Comparison of ENCODE assay signal across 8 mouse cellular contexts in genomic region chr4:70535711-70536311, GRCm38 (mm10). TPM values are rescaled to one million over a fixed set of nuclear protein-coding genes. Genes with fewer than 3 reads are reported as not detected.
DNase-seq lines count a peak whose midpoint lies in the region; ATAC-seq and TF ChIP-seq lines count a peak whose summit lies in the region.

No protein-coding gene starts in this region.

- peak; percentile 69; the same call in 1 of the 2 replicates for TF ChIP-seq EP300 in heart, adult 2 months (IDR thresholded peaks at IDR 0.05; ENCODE audit: insufficient read depth, low read depth, low read length)

- peaks cover 13% of the 10 kb centered on the region for H3K36me3 ChIP-seq in heart, adult 2 months (ENCODE audit: control insufficient read depth, insufficient read depth, low read length)
- no peaks in the 10 kb centered on the region for H3K36me3 ChIP-seq in intestine, postnatal 0 days (ENCODE audit: control insufficient read depth, insufficient read depth)
- H3K36me3 ChIP-seq in liver, embryonic 16.5 days (ENCODE audit: control insufficient read depth, insufficient read depth) = no peaks in the 10 kb centered on the region

- intact Hi-C loops in heart, adult 2 months (cut with DNase I) = loop anchor here (2.0 to 10.0 kb wide), 5 partner anchors 43 to 1669 kb away; partner anchors contain the start of genes Cdk5rap2 and Tle1

- H3K4me1 ChIP-seq in heart, adult 2 months (ENCODE audit: control insufficient read depth, insufficient read depth, low read length) = peaks cover 8% of the 10 kb centered on the region
- H3K4me1 ChIP-seq in intestine, postnatal 0 days (replicated peaks; ENCODE audit: control insufficient read depth, insufficient read depth, low read length) = no peaks in the 10 kb centered on the region
- peaks cover 15% of the 10 kb centered on the region for H3K4me1 ChIP-seq in liver, embryonic 16.5 days (ENCODE audit: control insufficient read depth, low read depth, low read length)

- WGBS in heart, adult 2 months = 3% methylated on average over 7 of the region's 7 CpGs
- 9% methylated on average over 7 of the region's 7 CpGs for WGBS in intestine, postnatal 0 days
- WGBS in liver, embryonic 16.5 days (ENCODE audit: insufficient replicate concordance) = 25% methylated on average over 7 of the region's 7 CpGs

- peak; percentile 28 for DNase-seq in thymus, postnatal 0 days (ENCODE audit: low spot score)
- DNase-seq in thymus, postnatal 14 days = no peak
- peak; percentile 60 for DNase-seq in embryo, embryonic 11 days
- peak; percentile 70 to 78 for DNase-seq in heart, adult 2 months
- peak; percentile 60 for DNase-seq in neural tube, embryonic 10.5 days (ENCODE audit: extremely low spot score, low spot score)

- TF ChIP-seq CTCF in heart, adult 2 months (IDR thresholded peaks at IDR 0.05) = no peak
- no peak for TF ChIP-seq CTCF in intestine, postnatal 0 days (IDR thresholded peaks at IDR 0.05; ENCODE audit: low read depth)

- H3K9ac ChIP-seq in heart, adult 2 months (ENCODE audit: low read depth, low read length) = peak overlapping the region; percentile 90
- H3K9ac ChIP-seq in intestine, postnatal 0 days (ENCODE audit: low read depth, low read length) = peak overlapping the region; percentile 54; the same call in 1 of the 2 replicates
- peak overlapping the region; percentile 81 for H3K9ac ChIP-seq in liver, embryonic 16.5 days (ENCODE audit: low read depth, low read length)

- no peak for TF ChIP-seq POLR2A in heart, adult 2 months (IDR thresholded peaks at IDR 0.05; ENCODE audit: insufficient read depth, low read depth, low read length)

- no peak for ATAC-seq in intestine, postnatal 0 days
- ATAC-seq in liver, embryonic 16.5 days (ENCODE audit: low read depth) = no peak
- no peak for ATAC-seq in inflammation-experienced regulatory T-cells, adult 6 months

- peak overlapping the region; percentile 94 for H3K27ac ChIP-seq in heart, adult 2 months
- H3K27ac ChIP-seq in intestine, postnatal 0 days (ENCODE audit: low read depth, low read length) = no peak overlapping the region
- H3K27ac ChIP-seq in liver, embryonic 16.5 days (ENCODE audit: low read length) = peak overlapping the region; percentile 69

- H3K4me2 ChIP-seq in intestine, postnatal 0 days (replicated peaks; ENCODE audit: low read depth) = peak overlapping the region; percentile 97
- peak overlapping the region; percentile 85 for H3K4me2 ChIP-seq in liver, embryonic 16.5 days (ENCODE audit: low read depth, low read length)

- H3K79me2 ChIP-seq in heart, adult 2 months (replicated peaks; ENCODE audit: control insufficient read depth, insufficient read depth, low read length) = peaks cover 4% of the 10 kb centered on the region; the same call in 1 of the 2 replicates

- H3K9me3 ChIP-seq in intestine, postnatal 0 days (ENCODE audit: control insufficient read depth) = no peaks in the 10 kb centered on the region
- H3K9me3 ChIP-seq in liver, embryonic 16.5 days (replicated peaks; ENCODE audit: control insufficient read depth, low read length) = no peaks in the 10 kb centered on the region

- H3K4me3 ChIP-seq in heart, adult 2 months = peak overlapping the region; percentile 84
- H3K4me3 ChIP-seq in intestine, postnatal 0 days (ENCODE audit: low read depth, low read length) = peak overlapping the region; percentile 87
- peak overlapping the region; percentile 90 for H3K4me3 ChIP-seq in liver, embryonic 16.5 days (ENCODE audit: low read depth, low read length)

- H3K27me3 ChIP-seq in heart, adult 2 months (ENCODE audit: control insufficient read depth, insufficient read depth, low read length) = no peaks in the 10 kb centered on the region
- H3K27me3 ChIP-seq in intestine, postnatal 0 days (replicated peaks; ENCODE audit: control insufficient read depth, insufficient read depth, low read length) = no peaks in the 10 kb centered on the region
- no peaks in the 10 kb centered on the region for H3K27me3 ChIP-seq in liver, embryonic 16.5 days (ENCODE audit: control insufficient read depth, insufficient read depth, low read depth, low read length)

RNA-seq across cellular contexts. Expression of gene Megf9, which starts 1.0 kb away (rescaled TPM):
- polyA plus RNA-seq in thymus, postnatal 0 days (2015; fragmentation: Nextera tagmentation; extraction: Ambion mirVana) = 6.4 and 7.2 TPM in 2 replicates
- total RNA-seq in heart, adult 2 months (2021) = 10 to 100 TPM; 10.8 to 12.9 TPM
- polyA plus RNA-seq in heart, adult 2 months (2012; rRNA removed) = 5.5 TPM in 2 replicates
- 2.2 and 3.3 TPM in 2 replicates for polyA plus RNA-seq in intestine, postnatal 0 days (2015; fragmentation: Nextera tagmentation; extraction: Ambion mirVana)
- 4.0 and 4.3 TPM in 2 replicates for polyA plus RNA-seq in liver, embryonic 16.5 days (2015; fragmentation: Nextera tagmentation; extraction: Ambion mirVana)
- under 1 TPM; 0.39 to 0.78 (median 0.70) TPM for polyA plus RNA-seq in inflammation-experienced regulatory T-cells, adult 6 months (2017; shearing (Covaris generic))
